Mouse (Mus musculus): ENCODE data around the gene Magoh. TPM values are rescaled to one million over a fixed set of nuclear protein-coding genes. Genes with fewer than 3 reads are reported as not detected.

Magoh gene
- total RNA-seq, 2 experiments from 2014 or later, result 39.2 to 47.4 TPM

GRCm38 (mm10) chr4:107889731-107890432 is 10.3 kb downstream of the Magoh start, which contains the start of gene 0610037L13Rik:
Gene 0610037L13Rik (plus strand): TSS chr4:107889813.
- DNase-seq, result peak; percentile 93

GRCm38 (mm10) chr4:107892663-107893062 is 13.1 kb downstream of the Magoh start:
- DNase-seq, result no peak

DNA sequence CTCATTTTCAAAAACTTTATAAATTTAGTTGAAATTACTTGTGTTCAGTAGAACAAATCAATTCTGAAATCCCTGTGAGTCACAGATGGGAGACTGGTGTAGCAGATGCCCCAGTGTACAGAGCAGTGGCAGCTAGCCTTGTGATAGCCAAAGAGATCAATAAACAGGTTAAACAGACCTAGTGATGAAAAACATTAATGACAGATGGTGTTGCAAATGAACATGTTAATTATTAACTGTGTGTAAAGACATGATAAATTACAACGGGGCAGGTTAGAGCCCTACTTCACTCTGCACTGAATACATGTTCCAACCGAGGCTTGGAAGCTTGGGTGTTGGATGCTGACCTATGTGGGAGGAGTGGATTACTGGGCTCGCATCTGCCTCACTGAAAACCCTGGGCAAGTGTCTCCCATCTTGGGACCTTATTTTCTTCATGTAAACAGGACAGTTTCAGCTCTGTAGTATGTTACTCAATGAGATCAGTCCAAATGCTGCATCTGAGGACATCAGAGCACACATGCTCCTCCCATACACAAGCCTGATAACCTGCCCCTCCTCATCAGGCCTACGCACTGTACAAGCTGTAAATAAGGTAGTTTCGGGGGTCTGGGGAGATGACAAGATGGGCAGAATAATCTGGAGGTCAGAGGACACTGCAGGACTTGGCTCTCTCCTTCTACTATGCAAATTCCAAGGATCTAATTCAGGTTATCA is 19.8 kb downstream of the Magoh start:
- no peak for DNase-seq

DNA sequence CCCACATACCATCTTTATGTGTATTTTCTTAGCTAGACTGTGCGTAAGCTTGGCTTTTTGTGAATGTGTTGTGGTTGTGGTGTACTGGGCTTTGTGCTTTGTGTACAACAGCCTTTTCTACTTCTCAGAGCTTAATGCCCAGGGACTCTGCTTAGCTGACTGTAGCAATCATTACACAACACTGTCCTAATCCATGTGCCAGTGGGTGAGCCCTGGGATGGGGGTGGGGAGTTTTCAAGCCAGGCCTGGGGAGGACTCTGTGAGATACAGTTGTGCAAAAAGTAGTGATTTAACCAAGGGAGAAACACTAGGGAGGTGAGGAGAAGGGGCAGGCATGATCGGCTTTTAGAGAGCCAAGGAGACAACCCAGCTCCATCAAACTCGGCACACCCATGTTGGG is 20.7 kb downstream of the Magoh start:
- no peak for DNase-seq

- no peak for DNase-seq
Measured at GRCm38 (mm10) chr4:107904252-107904651, 24.7 kb downstream of the Magoh start.

GRCm38 (mm10) chr4:107906561-107906960 is 27.0 kb downstream of the Magoh start:
- no peak for DNase-seq

DNA sequence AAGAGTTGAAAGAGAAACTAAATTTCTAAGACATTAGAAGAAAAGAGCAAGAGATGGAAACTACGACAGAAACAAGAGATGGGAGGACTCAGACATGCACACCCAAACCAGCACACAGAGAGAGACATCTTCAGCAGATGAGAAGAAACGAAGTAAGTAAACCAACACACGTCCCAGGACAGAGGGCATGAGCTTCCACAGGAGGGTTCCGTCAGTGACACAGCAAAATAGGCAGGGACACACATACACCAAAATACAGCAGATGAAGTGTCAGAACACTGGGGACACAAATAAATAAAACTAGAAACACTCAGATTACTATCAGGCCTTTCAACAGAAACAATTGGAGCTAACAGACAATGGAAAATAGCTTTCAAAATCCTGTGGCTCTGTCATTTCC is 30.5 kb downstream of the Magoh start:
- no peak for DNase-seq

DNA sequence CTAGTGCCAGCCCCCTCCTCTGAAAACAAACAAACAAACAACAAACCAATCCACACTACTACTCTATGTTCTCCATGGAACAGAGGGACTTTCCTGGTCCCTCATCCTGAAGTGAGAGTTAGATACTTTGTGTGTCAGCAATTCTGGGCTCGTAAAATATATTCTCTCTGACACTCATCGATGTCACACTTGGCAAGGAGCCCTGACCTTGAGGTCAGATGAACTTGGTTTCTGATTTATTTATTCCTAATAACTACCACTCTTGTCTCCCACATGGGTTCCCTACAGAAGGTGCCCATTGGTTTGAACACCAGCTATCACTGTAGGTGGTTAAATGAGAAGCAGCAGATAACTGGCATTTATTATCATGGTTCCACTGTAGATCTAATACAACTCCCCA is 40.8 kb downstream of the Magoh start:
- DNase-seq, result no peak

DNA sequence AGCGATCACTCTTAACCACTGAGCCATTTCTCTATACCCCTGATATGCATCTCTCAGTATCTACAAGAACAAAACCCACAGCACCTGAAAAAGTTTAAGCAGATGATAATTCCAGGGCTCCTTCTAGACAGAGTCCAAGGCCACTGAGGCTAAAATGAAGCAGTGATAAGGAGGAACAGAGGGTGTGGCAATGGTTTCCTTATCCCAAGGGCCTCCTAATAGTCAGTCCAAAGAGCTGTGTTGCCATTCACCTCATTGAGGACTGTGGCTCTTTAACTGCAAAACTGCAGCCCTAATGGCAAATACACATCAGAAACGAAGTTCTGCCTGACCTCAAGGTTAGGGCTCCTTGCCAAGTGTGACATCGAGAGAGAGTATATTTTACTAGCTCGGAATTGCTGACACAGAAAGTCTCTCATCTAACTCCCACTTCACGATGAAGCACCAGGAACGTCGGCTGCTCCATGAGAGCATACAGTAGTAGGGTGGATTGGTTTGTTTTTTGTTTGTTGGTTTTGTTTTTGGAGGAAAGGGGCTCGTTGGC is 41.7 kb downstream of the Magoh start:
- no peak for DNase-seq

DNA sequence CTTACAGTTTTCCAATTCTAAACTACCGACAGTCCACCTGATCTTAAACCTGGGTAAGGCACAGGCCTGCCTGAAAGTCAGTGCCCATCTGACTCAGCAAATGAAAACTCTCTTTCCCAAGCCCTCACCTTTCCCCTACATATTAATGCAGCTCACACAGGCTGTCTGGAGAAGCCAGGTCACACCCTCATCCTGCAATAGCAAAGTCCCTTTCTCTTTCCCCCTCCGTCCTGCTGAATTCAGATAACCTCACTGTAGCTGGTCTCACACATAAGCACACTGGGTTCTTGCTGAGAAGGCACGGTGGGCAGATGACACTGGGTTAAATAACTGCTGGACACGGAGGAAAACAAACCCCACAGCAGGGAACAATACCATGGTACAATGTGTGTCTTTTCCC is 42.4 kb downstream of the Magoh start:
- no peak for DNase-seq

GRCm38 (mm10) chr4:107923145-107923802 is 43.7 kb downstream of the Magoh start, which contains the start of gene Cpt2:
Gene Cpt2 (minus strand): TSS chr4:107923610.
- DNase-seq, result peak; percentile 76 to 77

- no peak for DNase-seq
Measured at GRCm38 (mm10) chr4:107923803-107924194, 44.2 kb downstream of the Magoh start.

- no peak for DNase-seq
Measured at GRCm38 (mm10) chr4:107928269-107928668, 48.7 kb downstream of the Magoh start.

GRCm38 (mm10) chr4:107928726-107929125 is 49.2 kb downstream of the Magoh start:
- DNase-seq, result no peak

GRCm38 (mm10) chr4:107931453-107931852 is 51.9 kb downstream of the Magoh start:
- DNase-seq, result no peak

- DNase-seq, result no peak
Measured at GRCm38 (mm10) chr4:107933239-107933638, 53.7 kb downstream of the Magoh start.

- DNase-seq, result no peak
Measured at GRCm38 (mm10) chr4:107935254-107935653, 55.7 kb downstream of the Magoh start.

Other genes with a start within 250 kb of the Magoh start
- gene Dmrtb1, start 195.5 kb upstream of the Magoh start, total RNA-seq (2021), result under 1 TPM; 0.62 to 0.68 TPM
- gene Lrp8, start 77.5 kb upstream of the Magoh start, total RNA-seq (2021), result 10 to 100 TPM; 91.7 to 95.3 TPM
- 10 to 100 TPM; 65.3 to 73.6 TPM for gene 0610037L13Rik, start 10.1 kb downstream of the Magoh start, total RNA-seq (2021)
- gene Cpt2, start 43.9 kb downstream of the Magoh start, total RNA-seq (2021), result 1 to 10 TPM; 5.8 to 5.9 TPM
- gene Slc1a7, start 88.6 kb downstream of the Magoh start, total RNA-seq (2021), result under 1 TPM in 1 of 2 experiments, not detected in 1; 0.17 TPM
- gene Podn, start 216.7 kb downstream of the Magoh start, total RNA-seq (2021), result 1 to 10 TPM; 8.7 TPM